Mouse (Mus musculus) gastrocnemius, postnatal 25 days (tissue): Measurements from ENCODE around the gene Pycard. TPM values are rescaled to one million over a fixed set of nuclear protein-coding genes. Genes with fewer than 3 reads are reported as not detected.

Source experiments
- total RNA-seq, 2 experiments: library from RNA; stranded (reverse); gene quantifications; 1 replicate in 1 of 2; 2 replicates in 1 of 2; pipeline ENCODE4 v1.2.3; 2021

Gene Pycard
- total RNA-seq, 2 experiments from 2014 or later: 0.72 to 0.82 TPM

Other genes starting within 250 kb of the Pycard start
- gene Fbxl19, start 249.3 kb downstream of the Pycard start, total RNA-seq: 1 to 10 TPM; 1.9 to 2.4 TPM
- 1 to 10 TPM; 8.9 to 9.5 TPM for gene Orai3, start 224.1 kb downstream of the Pycard start, total RNA-seq
- 10 to 100 TPM; 15.0 to 15.4 TPM for gene Setd1a, start 217.2 kb downstream of the Pycard start, total RNA-seq
- gene Gm49388, start 208.3 kb downstream of the Pycard start, total RNA-seq: 1 to 10 TPM; 2.4 to 2.5 TPM
- 1 to 10 TPM; 4.4 to 9.1 TPM for gene Hsd3b7, start 193.3 kb downstream of the Pycard start, total RNA-seq
- gene Stx4a, start 169.6 kb downstream of the Pycard start, total RNA-seq: 10 to 100 TPM; 46.4 to 47.2 TPM
- 1 to 10 TPM in 1 of 2 experiments, under 1 TPM in 1; 0.64 to 1.2 TPM for gene Stx1b, start 169.3 kb downstream of the Pycard start, total RNA-seq
- 10 to 100 TPM; 11.3 to 11.8 TPM for gene Zfp646, start 117.6 kb downstream of the Pycard start, total RNA-seq
- gene Zfp668, start 117.0 kb downstream of the Pycard start, total RNA-seq: 1 to 10 TPM; 2.8 to 4.5 TPM
- gene Prss53, start 102.9 kb downstream of the Pycard start, total RNA-seq: 1 to 10 TPM; 1.5 to 1.6 TPM
- gene Gm21974, start 98.4 kb downstream of the Pycard start, total RNA-seq: not detected
- 10 to 100 TPM; 12.7 to 18.3 TPM for gene Vkorc1, start 98.2 kb downstream of the Pycard start, total RNA-seq
- gene Bckdk, start 89.8 kb downstream of the Pycard start, total RNA-seq: 100 to 1,000 TPM; 142 to 143 TPM
- gene Kat8, start 81.4 kb downstream of the Pycard start, total RNA-seq: 10 to 100 TPM; 19.9 to 20.0 TPM
- gene Prss8, start 63.8 kb downstream of the Pycard start, total RNA-seq: not detected
- gene Prss36, start 47.1 kb downstream of the Pycard start, total RNA-seq: 1 to 10 TPM; 4.4 to 6.1 TPM
- gene Fus, start 26.4 kb downstream of the Pycard start, total RNA-seq: 10 to 100 TPM; 76.2 to 78.4 TPM
- 100 to 1,000 TPM; 235 to 294 TPM for gene Trim72, start 10.1 kb upstream of the Pycard start, total RNA-seq
- 1 to 10 TPM; 1.1 to 2.6 TPM for gene Itgam, start 68.8 kb upstream of the Pycard start, total RNA-seq
- not detected for gene Gm49368, start 68.8 kb upstream of the Pycard start, total RNA-seq
- gene Itgax, start 135.7 kb upstream of the Pycard start, total RNA-seq: under 1 TPM in 1 of 2 experiments, not detected in 1; 0.21 TPM
- gene Itgad, start 160.5 kb upstream of the Pycard start, total RNA-seq: not detected
- 1,000 to 10,000 TPM; 1,477 to 1,564 TPM for gene Cox6a2, start 212.5 kb upstream of the Pycard start, total RNA-seq
- gene Armc5, start 243.5 kb upstream of the Pycard start, total RNA-seq: 1 to 10 TPM; 5.8 to 8.7 TPM
- 1 to 10 TPM; 1.7 to 2.0 TPM for gene 9130023H24Rik, start 244.2 kb upstream of the Pycard start, total RNA-seq